Mouse (Mus musculus): Measurements from ENCODE around the gene Vasp. TPM values are rescaled to one million over a fixed set of nuclear protein-coding genes. Genes with fewer than 3 reads are reported as not detected.
A peak's percentile ranks its signal among the peaks of the same experiment; 100 is the strongest.

Vasp gene
- total RNA-seq, 2 experiments from 2014 or later, result 45.4 to 55.0 TPM

DNA sequence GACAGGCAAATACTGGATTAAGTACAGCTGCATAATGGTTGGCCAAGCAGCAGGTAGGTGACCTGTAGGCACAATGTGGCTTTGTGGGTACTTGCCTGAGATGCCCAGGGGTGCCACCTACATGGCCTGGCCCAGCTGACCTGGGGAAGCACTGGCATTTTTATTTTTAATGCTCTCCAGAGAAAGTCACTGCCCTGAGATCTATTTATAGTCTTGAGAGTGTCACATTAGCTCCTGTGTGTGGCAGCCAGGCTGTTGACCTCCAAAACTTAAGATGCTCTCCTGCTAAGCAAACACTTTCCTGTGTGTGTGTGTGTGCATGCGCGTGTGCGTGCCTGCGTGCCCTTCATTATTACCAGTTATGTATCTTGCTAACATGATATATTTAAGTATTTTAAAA lies 33.3 kb downstream of the Vasp start:
- DNase-seq, result no peak

DNA sequence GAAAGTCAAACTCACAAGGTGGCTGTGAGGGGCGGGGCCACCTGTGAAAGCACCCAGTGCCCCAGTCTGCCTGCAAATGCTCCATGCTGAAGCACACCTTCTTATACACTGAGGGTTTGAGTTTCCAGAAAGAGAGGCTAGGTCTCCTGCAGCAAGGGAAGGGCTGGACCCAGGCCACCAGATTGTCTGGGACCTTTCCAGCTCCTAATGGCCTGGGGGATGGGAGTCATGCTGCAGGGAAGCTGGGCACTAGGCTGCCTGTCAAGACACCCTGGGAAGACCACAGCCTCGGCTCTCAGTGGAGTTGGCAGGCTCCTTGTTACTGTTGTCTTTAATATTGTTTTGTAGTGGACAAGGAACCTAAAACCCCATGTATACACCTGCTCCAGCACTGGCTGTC lies 35.2 kb downstream of the Vasp start:
- DNase-seq, result no peak

DNA sequence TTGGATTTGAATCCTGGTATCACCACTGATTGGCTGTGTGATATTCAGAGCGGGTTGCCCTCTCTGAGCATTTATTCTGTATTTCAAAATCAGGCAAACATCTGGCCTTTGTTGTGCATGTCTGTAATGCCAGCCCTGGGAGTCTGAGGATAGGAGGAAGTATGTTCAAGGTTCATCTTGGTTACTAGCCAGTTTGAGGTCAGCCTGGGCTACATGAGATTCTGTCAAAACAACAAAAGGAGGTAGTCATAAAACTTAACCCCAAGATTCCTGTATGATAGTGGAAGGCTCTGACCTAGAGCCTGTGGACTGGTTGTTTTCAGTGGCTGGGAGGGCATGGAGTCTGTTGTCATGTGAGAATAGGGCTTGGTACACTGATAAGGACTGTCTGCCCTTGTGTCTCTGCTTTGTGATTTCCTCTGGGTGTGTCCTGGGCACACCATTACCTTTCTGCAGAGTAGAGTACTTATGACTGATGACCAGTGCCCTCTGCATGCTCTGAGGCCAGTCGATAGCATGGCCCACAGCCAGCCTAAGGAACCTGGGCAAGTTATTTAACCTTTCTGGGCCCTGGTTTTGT lies 36.4 kb downstream of the Vasp start:
- DNase-seq, result no peak

DNA sequence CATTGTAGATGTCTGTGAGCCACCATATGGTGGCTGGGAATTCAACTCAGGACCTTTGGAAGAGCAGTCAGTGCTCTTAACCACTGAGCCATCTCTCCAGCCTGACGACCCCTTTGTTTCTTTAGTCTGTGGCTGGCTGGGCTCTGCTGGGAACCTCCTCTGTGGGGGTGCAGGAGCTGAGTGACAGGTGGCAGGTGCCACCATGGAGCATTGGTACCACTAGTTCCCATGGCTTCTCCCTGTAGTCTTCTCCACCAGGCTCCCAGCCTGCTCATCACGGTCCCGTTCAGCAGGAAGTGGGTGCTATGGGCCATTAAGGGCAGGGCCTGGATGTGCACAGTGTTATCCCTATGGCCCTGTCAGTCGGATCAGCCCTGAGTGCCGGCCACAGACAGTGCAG lies 37.0 kb downstream of the Vasp start:
- no peak for DNase-seq

DNA sequence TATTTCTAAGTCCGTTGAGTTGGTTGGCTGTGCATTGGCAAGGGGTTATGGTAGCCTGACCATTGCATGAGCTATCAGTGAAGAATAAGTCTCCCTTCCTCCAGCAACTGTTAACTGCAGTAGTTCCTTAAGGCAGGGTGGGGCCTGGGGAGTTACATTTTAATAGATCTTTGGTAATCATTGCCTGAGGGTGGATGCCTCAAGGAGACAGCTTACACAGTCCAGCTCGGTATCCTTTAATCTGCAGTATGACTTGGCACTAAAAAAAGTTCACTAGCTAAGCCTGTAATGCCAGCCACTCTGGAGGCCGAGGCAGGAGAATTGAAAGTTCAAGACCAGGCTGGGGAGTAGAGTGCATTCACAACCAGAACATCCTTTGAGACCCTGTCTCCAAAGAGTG lies 39.8 kb downstream of the Vasp start:
- DNase-seq, result no peak

DNA sequence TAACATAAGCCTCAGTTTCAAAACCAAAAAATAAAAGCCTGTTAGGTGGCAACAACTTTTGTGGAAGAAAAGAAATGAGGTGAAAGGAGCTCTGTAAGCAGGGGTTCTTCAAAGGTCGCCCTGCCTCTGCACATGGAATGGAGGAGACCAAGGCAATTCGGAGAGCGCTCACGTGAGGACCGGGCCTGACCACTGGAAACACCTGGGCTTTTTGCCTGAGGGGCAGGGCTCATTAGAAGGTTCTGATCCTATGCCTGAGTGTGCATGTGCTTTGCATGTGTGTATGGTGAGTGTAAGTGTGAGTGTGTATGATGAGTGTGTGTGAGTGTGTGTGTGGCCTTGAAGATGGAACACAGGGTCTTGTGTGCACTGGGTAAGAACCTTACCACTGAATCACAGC lies 40.7 kb downstream of the Vasp start:
- DNase-seq, result no peak

DNA sequence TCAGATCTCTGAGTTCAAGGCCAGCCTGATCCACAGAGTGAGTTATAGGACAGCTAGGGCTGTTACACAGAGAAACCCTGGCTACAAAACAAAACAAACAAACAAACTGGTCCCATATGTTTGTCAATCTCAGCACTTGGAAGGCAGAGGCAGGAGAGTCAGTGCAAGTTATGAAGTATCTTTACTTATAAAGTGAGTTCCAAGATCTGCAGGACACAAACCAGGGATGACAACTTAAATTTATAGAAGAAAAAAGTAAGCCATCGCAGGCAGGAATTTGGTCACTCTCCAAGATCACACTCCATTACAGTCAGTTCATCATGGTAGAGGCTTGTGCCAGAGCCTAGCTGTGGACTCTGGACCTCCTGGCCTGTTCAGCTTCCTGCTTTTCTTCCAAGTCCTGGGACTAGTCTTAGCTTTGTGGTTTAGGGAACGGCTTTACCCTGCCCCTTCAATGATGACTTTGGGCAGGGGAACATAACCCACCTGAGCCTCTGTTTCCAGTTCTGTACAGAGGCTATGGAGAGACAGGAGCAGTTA lies 41.5 kb downstream of the Vasp start:
- no peak for DNase-seq

DNA sequence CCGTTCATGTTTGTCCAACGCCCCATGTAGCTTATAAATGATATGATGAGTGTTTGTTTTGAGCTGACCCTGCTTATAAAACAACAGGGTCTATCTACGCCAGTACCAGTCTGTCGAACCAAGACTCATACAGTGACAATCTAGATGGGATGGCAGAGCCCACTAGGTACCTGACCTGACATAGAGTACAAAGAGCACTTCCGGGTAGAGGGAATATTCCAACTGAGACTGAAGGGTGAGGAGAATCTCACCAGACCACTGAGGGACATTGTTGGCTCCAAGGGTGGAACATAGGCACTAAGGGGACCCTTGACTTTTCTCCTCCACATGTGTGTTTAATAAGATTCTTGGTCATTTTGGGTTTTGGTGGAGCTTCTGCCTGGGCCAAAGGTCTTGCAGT lies 42.2 kb downstream of the Vasp start:
- no peak for DNase-seq

DNA sequence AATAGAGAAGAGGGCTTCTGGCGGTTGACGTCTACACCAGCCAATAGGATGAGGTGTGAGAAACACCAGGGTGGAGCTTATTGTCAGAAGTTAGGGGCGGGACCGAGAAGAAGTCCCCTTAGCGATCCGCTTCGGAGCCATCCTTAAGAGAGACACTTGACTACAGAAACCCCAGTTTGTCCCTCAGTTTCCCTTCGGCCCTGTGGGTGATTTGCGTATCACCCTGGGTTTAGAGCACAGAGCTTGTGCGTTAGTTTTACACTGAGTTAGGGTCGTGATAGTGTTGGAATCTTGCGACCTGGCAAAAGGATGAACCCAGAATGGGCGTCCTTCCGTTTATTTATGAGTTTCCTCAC lies 42.8 kb downstream of the Vasp start:
- no peak for DNase-seq

DNA sequence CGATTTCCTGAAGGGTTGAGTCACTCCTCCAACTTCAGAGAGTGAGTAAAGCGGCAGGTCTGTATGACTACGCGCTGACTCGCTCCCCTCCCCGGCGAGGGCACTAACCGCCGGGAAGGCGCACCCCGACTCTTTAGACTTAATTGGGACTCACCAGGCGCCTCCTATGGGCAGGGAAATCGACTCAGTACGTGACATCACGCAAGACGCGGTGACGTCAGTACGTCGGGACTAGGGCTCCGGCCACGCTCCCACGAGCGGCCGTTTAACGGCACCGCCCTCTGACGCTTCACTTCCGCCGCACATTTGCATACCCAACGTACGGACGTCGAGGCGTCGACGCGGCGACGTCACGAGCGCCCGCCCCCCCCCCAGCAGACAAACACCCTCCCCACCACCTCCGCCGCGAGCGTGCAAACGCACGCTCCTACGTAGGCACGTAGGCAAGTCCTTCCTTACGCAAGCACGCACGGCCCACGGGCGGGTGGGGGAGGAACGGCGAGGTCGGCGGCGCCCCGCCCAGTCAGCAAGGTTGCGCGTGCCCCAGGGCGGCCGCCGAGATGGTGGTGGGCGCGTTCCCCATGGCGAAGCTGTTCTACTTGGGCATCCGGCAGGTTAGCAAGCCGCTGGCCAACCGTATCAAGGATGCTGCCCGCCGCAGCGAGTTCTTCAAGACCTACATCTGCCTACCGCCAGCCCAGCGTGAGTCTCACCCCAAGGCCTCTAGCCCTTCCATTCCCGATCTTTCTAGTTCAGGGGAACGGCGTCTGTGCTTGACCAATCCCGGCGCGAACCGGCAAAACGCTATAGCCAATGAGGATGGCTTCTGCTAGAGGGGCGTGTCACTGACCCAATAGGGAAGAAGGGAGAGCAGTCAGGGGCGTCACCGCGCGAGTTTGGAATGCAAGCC lies 43.5 kb downstream of the Vasp start, which contains the start of gene Opa3:
Gene Opa3, plus strand, starts transcription at position 452 of the 910 bp plus-strand sequence.
- peak; percentile 98 to 99 for DNase-seq

DNA sequence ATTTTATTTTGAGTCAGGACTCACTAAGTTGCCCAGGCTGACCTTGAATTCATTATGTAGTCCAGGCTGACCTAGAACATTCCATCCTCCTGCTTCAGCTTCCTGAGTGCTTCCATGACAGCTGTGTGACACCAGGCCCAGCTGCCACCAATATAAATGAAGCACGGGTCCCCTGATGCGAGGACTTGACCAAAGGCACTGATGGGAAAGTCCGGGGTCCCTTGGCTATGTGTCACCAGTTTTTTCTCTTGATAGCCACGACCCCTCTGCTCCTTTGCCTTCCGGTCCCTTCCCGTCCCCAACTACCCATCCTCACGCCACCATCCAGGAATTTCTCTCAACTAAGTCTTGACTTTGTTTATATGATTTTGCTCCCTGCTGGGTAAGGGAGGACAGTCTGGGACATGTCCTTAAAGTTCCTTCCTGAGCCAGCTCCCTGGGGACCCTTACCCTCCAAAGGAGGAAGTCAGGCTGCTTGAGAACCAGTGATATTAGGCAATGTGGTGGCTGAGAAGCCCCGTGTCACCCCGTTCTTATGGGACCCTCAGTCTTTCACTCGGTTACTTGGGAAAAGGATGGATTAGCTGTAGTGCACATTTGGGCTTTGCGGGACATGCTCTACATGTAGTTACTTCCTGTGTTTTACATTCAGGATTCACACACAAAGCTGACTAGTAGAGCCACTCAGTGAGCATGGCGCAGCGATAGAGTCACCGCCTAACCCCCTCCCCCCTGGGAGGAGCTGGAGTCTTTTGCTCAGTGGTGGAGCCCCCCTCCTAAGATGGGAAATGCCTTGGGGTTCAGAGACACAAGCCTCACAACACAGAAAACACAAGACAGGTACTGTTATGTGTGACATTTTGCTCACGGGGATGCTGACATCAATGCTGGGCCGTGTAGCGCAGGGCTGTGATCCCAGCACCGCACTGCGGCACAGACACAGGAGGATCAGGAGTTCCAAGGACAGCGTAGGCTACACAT lies 44.5 kb downstream of the Vasp start:
- peak; percentile 55 to 65 for DNase-seq

DNA sequence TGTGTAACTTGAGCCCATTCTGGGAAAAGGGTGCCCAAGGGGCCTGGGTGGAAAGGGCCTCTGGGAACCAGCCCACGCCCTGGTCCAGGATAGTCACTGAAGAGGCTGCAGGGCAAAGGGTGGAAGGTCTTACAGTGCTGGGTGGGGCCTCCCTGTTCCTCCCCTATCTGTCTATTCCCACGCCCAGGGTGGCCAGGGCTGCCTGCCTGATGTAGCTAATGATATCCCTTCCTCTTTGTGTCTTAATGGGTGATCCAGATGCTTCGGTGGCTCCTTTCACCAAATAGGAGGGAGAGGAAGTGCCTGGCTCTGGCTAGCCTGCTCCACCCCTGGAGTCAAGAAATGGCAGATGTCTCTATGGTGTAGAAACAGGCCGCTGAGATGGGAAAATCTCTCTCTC lies 46.7 kb downstream of the Vasp start:
- DNase-seq, result no peak

DNA sequence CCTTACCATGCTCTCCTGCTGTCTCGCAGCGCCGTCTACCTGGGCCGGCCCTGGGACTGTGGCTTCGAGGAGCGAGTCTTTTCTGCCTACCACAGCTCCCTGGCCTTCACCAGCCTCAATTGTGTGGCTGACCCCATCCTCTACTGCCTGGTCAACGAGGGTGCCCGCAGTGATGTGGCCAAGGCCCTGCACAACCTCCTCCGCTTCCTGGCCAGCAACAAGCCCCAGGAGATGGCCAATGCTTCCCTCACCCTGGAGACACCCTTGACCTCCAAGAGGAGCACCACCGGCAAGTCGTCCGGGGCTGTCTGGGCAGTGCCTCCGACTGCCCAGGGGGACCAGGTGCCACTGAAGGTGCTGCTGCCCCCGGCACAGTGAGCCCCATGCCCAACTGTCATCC lies 48.7 kb downstream of the Vasp start:
- DNase-seq, result no peak

DNA sequence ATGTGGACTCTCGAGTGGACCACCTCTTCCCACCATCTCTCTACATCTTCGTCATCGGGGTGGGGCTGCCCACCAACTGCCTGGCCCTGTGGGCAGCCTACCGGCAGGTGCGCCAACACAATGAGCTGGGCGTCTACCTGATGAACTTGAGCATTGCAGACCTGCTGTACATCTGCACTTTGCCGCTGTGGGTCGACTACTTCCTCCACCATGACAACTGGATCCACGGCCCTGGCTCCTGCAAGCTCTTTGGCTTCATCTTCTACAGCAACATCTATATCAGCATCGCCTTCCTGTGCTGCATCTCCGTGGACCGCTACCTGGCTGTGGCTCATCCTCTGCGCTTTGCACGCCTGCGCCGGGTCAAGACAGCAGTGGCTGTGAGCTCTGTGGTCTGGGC lies 49.4 kb downstream of the Vasp start:
- no peak for DNase-seq

DNA sequence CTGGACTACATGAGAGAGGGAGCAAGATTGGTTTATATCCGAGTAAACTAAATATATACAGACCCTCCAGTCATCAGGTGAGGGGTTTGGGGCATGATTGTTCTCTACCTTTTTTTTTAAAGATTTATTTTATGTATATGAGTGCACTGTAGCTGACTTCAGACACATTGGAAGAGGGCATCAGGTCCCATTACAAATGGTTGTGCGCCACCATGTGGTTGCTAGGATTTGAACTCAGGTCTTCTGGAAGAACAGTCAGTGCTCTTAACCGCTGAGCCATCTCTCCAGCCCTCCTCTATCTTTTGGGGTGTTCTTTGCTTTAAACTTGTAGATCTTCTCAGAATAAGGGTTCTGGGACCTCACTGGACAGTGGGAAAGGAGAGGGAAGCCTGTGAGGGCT lies 51.6 kb downstream of the Vasp start:
- no peak for DNase-seq

DNA sequence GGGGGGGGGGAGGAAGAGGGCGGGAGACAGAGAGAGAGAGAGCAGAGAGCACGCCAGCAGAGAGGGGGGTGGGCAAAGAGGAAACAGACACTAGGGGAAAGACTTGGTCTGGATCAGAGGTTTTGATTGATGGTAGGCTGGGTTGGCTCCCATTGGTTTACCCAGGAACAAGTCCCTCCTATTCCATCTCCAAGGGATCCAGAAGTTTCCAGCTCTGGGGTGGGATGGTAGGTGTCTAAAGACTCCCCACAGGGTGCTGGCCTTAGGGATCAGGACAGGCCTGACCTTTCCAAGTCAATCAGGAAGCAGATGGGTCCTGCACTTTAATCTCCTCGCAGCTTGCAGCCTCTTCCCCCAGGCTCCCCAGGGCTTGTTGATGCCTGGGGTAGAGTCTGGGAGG lies 53.7 kb downstream of the Vasp start:
- DNase-seq, result no peak

DNA sequence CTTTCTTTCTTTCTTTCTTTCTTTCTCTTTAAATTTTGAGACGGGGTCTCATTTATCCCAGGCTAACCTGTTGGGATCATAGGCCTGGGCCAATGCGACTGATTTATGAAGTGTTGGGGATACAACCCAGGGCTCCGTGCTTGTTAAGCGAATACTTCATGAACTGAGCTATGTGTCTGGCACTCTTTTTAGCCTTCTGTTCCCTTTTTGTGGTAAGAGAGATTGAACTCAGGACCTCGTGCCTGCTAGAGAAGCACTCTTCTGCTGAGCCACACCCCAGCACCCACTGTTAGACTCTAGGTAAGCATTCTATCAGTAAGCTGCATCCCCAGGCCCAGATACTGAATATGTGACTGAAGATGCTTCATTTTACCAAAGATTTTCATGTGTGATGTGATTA lies 54.1 kb downstream of the Vasp start:
- no peak for DNase-seq

DNA sequence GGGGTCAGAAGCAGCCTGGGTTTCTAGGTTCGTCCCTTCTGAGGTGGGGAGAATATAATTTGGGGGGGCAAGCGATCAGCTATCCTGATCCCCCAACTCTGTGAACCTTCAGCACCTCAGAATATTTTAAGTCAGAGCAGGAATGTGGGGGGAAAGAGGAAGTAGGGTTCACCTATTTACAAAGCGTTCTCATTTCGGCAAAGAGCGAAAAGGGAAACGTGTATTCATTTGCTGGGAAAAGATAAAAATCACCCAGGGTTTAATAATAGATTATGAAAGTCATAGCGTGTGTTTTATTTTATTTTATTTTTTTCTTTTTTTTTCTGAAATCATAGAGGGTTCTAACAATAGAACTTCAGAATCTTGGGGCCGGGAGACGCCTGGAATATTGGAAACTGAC lies 56.7 kb downstream of the Vasp start:
- DNase-seq, result no peak

DNA sequence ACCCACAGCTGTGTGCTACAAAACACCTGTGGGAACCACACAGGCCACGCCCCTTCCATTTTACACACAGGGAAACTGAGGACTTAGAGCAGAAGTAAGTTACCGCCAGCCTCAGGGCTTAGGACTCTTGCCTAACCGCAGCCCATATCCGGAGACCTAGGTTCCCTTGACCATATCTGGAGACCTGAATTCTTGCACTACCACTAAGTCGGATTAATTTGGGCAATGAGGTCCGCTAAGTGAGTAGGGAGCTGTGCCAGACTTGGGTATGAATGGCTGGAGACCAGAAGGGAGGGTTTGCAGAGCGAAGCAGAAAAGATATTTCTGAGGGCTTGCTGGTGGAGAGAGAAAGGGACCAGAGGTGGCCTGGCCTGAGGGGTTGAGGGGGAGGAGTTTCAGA lies 57.2 kb downstream of the Vasp start:
- no peak for DNase-seq

DNA sequence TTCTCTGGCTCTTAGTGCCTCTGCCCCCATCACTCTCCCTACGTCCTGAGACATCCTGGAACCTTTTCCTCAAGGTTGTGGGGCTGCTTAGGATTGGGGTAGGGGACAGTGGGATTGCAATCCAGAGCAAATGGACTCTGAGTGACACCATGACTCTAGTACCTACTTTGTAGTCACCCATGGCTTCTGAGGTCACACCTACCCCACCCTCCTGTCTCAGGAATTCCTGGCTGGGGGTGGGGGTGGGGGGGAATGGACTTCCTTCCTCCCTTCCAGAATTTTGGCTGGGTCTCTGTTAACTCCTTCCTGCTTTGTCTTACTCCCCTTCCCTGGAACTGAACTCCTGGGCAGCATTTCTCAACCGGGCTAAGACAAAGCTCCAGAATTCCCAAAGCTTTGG lies 58.2 kb downstream of the Vasp start:
- DNase-seq, result no peak

DNA sequence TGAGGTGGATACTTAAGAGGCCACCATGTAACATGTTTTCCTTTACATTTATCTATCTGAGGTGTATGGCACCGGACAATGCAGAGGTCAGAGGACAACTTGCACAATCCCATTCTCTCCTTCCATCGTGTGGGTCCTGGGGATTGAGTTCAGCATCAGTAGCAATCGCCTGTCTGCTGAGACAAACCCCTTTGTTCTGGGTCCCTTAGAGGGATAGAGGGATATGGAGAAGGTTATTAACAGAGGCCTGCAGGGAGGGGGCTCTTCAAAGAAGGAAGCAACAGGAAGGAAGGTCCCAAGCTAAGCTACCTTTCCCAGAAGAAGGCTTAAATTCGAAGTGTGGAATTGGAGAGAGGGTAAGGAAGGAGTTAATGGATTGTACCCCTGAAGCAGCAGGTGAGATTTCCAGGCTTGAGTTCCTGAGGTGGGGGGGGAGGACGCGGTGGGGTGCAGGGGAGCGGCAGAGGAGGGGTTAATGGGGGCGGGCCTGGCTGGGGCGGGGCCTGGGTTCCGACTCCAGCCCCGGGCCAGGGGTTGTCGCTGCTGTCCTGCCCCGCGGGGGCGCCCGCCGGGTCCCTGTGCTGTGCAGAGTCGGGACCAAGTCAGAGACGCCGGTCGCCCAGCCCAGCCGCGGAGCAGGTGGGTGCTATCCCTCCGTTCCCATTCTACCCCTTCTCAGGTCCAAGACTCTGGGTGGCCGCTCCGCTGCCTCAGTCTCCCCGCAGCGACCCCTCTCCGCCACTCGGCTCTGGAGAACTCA lies 59.4 kb downstream of the Vasp start, which contains the start of gene Gpr4:
Gene Gpr4, plus strand, starts transcription at position 543 of the 760 bp plus-strand sequence.
- DNase-seq, result peak; percentile 67 to 84

Measured in adrenal gland, postnatal 36 days (tissue).